Mouse (Mus musculus) myocyte (in vitro differentiated cells): ENCODE results near the gene Rbm17.

ENCODE experiments used
- E2F4 ChIP-seq: IDR thresholded peaks from one replicate; pipeline ENCODE4 v1.6.1; 2011; ENCODE audit warnings: mild to moderate bottlenecking, control low read depth, moderate library complexity; ENCODE audit not compliant: insufficient read depth
- MAX ChIP-seq: IDR thresholded peaks from one replicate; pipeline ENCODE4 v1.6.1; 2011; ENCODE audit warnings: low read depth, mild to moderate bottlenecking, control low read depth
- MYOD1 ChIP-seq, 3 experiments: IDR thresholded peaks; one replicate each; pipeline ENCODE4 v1.6.1; 2011; ENCODE audit warnings: control low read depth in 2 of 3, low read depth in 2 of 3, mild to moderate bottlenecking in 2 of 3, moderate library complexity in 1 of 3; ENCODE audit not compliant: insufficient read length in 2 of 3, control insufficient read depth in 1 of 3

DNA sequence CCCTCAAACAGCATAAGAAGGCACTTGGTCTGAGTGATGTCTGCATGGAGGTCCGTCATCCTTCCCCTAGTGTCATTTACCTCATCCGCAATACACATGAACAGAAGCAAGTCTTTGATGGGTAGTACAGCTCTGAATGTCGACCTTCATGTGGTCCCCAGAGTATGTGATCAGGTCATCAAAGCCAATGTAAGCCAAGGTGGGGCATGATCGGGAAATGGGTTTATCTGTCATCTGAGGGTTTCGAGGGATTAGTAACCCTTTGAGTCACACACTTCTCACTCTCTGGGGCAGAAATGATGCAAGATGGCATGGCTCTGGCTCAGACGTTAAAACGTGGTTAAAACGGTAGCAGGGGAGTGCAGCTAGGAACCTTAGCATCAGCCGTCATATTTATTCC lies 12.9 kb upstream of the Rbm17 start:
- no peak for TF ChIP-seq MYOD1 (IDR thresholded peaks at IDR 0.05; ENCODE audit: control insufficient read depth in 1 of 3, insufficient read length in 2 of 3, low read depth in 2 of 3)
- TF ChIP-seq MAX, result no peak
- TF ChIP-seq E2F4, result no peak
